Mouse (Mus musculus): ENCODE data around the gene Ctdspl. TPM values are rescaled to one million over a fixed set of nuclear protein-coding genes. Genes with fewer than 3 reads are reported as not detected.

Gene Ctdspl
- polyA plus RNA-seq, 1 experiment from 2014 or later, result 10.0 TPM

DNA sequence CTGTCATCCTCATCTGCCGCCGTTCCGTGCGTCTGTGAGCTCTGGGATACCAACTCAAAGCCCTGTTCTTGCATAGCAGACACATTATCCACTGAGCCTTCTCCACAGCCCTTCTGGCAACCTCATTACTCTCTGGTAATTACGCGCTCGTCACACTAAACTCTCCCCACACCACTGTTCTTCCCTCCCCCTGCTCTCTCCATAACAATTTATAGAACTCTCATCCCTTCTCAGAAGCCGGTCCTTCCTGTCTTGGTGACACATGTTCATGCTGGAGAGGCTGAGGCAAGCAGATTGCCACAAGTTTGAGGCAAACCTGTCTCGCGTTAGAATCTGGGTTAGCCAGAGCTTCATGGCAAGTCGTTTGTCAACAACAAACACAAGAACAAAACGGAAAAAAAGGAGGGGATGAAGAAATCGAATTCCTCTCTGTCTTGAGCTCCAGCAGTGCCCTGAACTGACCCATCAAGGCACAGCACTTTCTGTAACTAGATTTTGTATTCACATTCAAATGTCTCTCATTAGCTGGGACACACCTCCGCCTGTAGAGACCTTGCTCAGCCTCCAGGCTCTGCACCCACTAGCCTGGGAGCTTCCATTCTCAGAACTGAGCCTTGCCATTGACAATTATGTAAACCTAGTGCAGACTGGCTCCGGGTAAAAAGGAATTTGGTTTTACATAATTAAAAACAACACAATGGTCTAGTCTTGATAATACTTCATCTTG, 79.2 kb downstream of the Ctdspl start:
- Histone ChIP-seq H3K27me3 (ENCODE audit: control insufficient read depth, insufficient read depth, low read length) (no peaks in the 10 kb centered on the region), H3K4me2 (ENCODE audit: low read depth, low read length) (no peak overlapping the region), H3K4me1 (ENCODE audit: control insufficient read depth, insufficient read depth, low read length) (peaks cover 5% of the 10 kb centered on the region; the same call in 1 of the 2 replicates), H3K9me3 (replicated peaks; ENCODE audit: control insufficient read depth, low read length) (no peaks in the 10 kb centered on the region), H3K4me3 (ENCODE audit: low read depth, low read length) (no peak overlapping the region), H3K9ac (replicated peaks; ENCODE audit: low read length) (no peak overlapping the region), H3K36me3 (replicated peaks; ENCODE audit: control insufficient read depth, insufficient read depth, low read depth, low read length) (no peaks in the 10 kb centered on the region), H3K27ac (replicated peaks; ENCODE audit: low read depth, low read length) (no peak overlapping the region)
- ATAC-seq (replicated peaks; ENCODE audit: insufficient number of reproducible peaks, low FRiP score, low TSS enrichment, low read depth) (no peak), DNase-seq (ENCODE audit: low spot score) (no peak)
- 76% methylated on average over 15 of the region's 15 CpGs for WGBS

DNA sequence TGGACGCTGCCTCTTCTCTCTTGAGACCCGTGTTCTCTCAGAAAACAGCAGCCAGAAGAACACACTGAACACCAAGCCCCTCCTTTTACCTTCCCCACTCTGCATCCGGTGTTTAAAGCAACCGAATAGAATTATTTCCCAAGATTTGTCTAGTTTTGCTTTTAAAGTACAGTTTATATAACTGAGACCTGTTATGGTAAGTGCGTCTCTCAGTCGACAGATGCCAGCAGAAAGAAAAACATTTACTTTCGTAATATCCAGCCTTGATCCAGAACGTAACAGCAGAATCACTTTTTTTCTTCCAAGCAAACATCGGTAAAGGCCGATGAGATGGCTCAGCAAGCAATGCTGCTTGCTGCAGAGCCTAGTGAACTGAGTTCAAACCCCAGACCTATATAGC, 81.0 kb downstream of the Ctdspl start:
- DNase-seq (ENCODE audit: low spot score), result no peak
- no peaks in the 10 kb centered on the region for H3K36me3 ChIP-seq (replicated peaks; ENCODE audit: control insufficient read depth, insufficient read depth, low read depth, low read length)
- no peak for ATAC-seq (replicated peaks; ENCODE audit: insufficient number of reproducible peaks, low FRiP score, low TSS enrichment, low read depth)
- H3K27me3 ChIP-seq (ENCODE audit: control insufficient read depth, insufficient read depth, low read length), result no peaks in the 10 kb centered on the region
- H3K9me3 ChIP-seq (replicated peaks; ENCODE audit: control insufficient read depth, low read length), result no peaks in the 10 kb centered on the region
- H3K4me1 ChIP-seq (ENCODE audit: control insufficient read depth, insufficient read depth, low read length), result peaks cover 5% of the 10 kb centered on the region; the same call in 1 of the 2 replicates
- no peak overlapping the region for H3K4me2 ChIP-seq (ENCODE audit: low read depth, low read length)
- WGBS, result 80% methylated on average over 10 of the region's 10 CpGs
- H3K9ac ChIP-seq (replicated peaks; ENCODE audit: low read length), result no peak overlapping the region
- no peak overlapping the region for H3K27ac ChIP-seq (replicated peaks; ENCODE audit: low read depth, low read length)
- no peak overlapping the region for H3K4me3 ChIP-seq (ENCODE audit: low read depth, low read length)

DNA sequence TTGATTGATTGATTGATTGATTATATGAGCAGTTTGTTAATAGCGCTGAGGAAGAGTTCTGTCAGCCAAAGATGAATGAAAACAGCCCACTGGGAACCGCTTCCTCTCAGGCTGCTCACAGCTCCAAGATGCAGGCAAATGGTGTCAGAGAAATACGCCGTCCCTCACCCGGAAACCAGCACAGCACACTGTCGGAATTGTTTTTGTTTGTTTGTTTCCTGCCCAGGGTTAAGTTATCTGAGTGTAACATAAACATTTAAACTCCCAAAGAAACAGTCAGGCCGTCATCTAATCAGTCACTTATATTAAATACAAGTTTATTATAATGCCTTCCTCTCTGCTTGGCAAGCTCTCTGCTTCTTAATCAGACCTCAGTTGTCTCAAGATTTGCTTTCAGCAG, 82.6 kb downstream of the Ctdspl start:
- DNase-seq (ENCODE audit: low spot score) (no peak), ATAC-seq (replicated peaks; ENCODE audit: insufficient number of reproducible peaks, low FRiP score, low TSS enrichment, low read depth) (no peak)
- Histone ChIP-seq H3K9ac (replicated peaks; ENCODE audit: low read length) (no peak overlapping the region), H3K27ac (replicated peaks; ENCODE audit: low read depth, low read length) (no peak overlapping the region), H3K4me3 (ENCODE audit: low read depth, low read length) (no peak overlapping the region), H3K9me3 (replicated peaks; ENCODE audit: control insufficient read depth, low read length) (no peaks in the 10 kb centered on the region), H3K27me3 (ENCODE audit: control insufficient read depth, insufficient read depth, low read length) (no peaks in the 10 kb centered on the region), H3K4me1 (ENCODE audit: control insufficient read depth, insufficient read depth, low read length) (peaks cover 5% of the 10 kb centered on the region; the same call in 1 of the 2 replicates), H3K36me3 (replicated peaks; ENCODE audit: control insufficient read depth, insufficient read depth, low read depth, low read length) (no peaks in the 10 kb centered on the region), H3K4me2 (ENCODE audit: low read depth, low read length) (no peak overlapping the region)
- 79% methylated on average over 7 of the region's 7 CpGs for WGBS

DNA sequence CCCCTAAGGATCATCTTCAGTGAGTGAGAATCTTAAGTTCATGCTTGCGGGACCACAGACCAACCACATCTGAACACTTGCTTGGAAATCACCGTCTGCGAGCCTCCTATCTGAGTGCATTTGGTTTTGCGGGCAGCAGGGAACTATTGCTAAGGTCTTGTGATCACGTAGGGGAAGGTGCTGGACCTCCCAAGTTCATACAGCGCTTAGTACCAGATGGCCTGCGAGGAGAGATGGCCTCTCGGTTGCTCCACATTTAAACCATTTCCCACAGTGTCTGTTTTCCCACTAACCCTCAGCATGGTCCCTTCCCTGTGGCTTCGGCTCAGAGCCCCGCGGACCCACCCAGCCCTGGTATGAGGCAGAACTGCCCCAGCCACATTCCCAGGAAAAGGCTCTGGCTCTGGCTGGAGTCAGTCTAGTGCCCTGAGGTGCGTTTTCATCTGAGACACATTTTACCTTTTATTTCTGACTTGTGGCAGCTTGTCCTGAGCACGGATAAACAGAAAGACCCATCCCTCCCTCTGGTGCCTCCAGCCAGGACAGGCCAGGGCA, 84.0 kb downstream of the Ctdspl start:
- Histone ChIP-seq H3K4me1 (ENCODE audit: control insufficient read depth, insufficient read depth, low read length) (peaks cover 1% of the 10 kb centered on the region; the same call in 1 of the 2 replicates), H3K9me3 (replicated peaks; ENCODE audit: control insufficient read depth, low read length) (no peaks in the 10 kb centered on the region), H3K4me2 (ENCODE audit: low read depth, low read length) (no peak overlapping the region), H3K4me3 (ENCODE audit: low read depth, low read length) (no peak overlapping the region), H3K27ac (replicated peaks; ENCODE audit: low read depth, low read length) (no peak overlapping the region), H3K36me3 (replicated peaks; ENCODE audit: control insufficient read depth, insufficient read depth, low read depth, low read length) (no peaks in the 10 kb centered on the region; the same call in 1 of the 2 replicates), H3K9ac (replicated peaks; ENCODE audit: low read length) (no peak overlapping the region), H3K27me3 (ENCODE audit: control insufficient read depth, insufficient read depth, low read length) (no peaks in the 10 kb centered on the region)
- peak; percentile 46 for DNase-seq (ENCODE audit: low spot score)
- WGBS, result 76% methylated on average over 13 of the region's 13 CpGs
- 0 out of 2 replicates have a peak, but pooled peaks have one; percentile 50 for ATAC-seq (replicated peaks; ENCODE audit: insufficient number of reproducible peaks, low FRiP score, low TSS enrichment, low read depth)

DNA sequence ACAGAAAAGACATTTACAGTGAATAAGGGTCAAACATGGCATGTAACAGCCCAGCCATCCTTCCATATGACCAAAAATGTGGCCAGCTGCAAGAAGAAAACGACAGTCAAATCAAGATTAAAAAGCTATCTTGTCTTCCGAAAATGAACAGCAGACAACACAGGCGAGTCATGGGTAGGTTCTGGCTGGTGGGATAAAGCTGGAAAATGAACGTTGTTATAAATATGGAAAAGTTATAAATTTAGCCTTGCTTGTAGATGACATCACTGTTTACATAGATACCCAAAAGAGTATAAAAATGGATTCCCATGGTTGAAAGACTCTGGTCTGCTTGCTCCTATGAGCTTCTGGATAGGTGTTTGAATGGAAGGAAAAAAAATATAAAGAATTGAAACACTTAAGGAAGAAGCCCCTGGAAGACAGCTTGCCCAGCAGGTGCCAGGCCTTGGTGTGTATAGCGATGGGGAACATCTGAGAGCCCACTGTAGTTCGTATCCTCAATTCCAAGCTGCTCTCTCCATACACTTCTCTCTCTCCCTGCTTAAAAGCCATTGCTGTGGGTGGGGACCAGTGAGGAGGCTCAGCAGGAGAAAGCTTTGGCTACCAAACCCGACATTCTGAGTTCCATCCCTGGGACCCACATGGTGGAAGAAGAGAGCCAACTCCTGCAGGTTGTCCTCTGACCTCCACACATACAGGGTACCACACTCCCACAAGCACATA, 90.7 kb downstream of the Ctdspl start:
- 85% methylated on average over 7 of the region's 7 CpGs for WGBS
- Histone ChIP-seq H3K27ac (replicated peaks; ENCODE audit: low read depth, low read length) (no peak overlapping the region), H3K4me3 (ENCODE audit: low read depth, low read length) (no peak overlapping the region), H3K36me3 (replicated peaks; ENCODE audit: control insufficient read depth, insufficient read depth, low read depth, low read length) (no peaks in the 10 kb centered on the region; the same call in 1 of the 2 replicates), H3K27me3 (ENCODE audit: control insufficient read depth, insufficient read depth, low read length) (no peaks in the 10 kb centered on the region), H3K4me1 (ENCODE audit: control insufficient read depth, insufficient read depth, low read length) (no peaks in the 10 kb centered on the region), H3K9ac (replicated peaks; ENCODE audit: low read length) (no peak overlapping the region), H3K4me2 (ENCODE audit: low read depth, low read length) (no peak overlapping the region), H3K9me3 (replicated peaks; ENCODE audit: control insufficient read depth, low read length) (no peaks in the 10 kb centered on the region)
- DNase-seq (ENCODE audit: low spot score) (no peak), ATAC-seq (replicated peaks; ENCODE audit: insufficient number of reproducible peaks, low FRiP score, low TSS enrichment, low read depth) (no peak)

DNA sequence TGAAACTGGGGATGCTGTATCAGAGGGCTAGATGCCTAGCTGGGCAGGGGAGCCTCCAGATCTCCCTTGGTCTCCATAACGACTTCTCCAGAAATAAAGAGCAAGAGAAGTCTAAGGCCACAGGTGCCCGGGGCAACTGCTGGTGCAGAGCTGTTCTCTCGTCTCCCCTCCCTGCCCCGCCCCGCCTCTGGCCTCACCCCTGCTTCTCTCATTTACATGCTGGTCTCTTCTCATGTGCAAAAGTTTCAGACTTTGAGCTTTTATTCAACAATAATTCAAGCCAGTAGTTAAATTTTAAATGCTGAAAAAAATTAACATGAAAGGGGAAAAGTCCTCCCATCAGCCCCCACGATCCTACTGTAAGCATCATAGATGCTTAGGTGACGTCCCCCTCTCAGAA, 95.5 kb downstream of the Ctdspl start:
- no peaks in the 10 kb centered on the region for H3K27me3 ChIP-seq (ENCODE audit: control insufficient read depth, insufficient read depth, low read length)
- DNase-seq (ENCODE audit: low spot score) (no peak), ATAC-seq (replicated peaks; ENCODE audit: insufficient number of reproducible peaks, low FRiP score, low TSS enrichment, low read depth) (no peak)
- H3K4me3 ChIP-seq (ENCODE audit: low read depth, low read length), result no peak overlapping the region
- no peaks in the 10 kb centered on the region for H3K36me3 ChIP-seq (replicated peaks; ENCODE audit: control insufficient read depth, insufficient read depth, low read depth, low read length)
- no peak overlapping the region for H3K27ac ChIP-seq (replicated peaks; ENCODE audit: low read depth, low read length)
- H3K9ac ChIP-seq (replicated peaks; ENCODE audit: low read length), result no peak overlapping the region
- 64% methylated on average over 7 of the region's 7 CpGs for WGBS
- H3K4me2 ChIP-seq (ENCODE audit: low read depth, low read length), result no peak overlapping the region
- no peaks in the 10 kb centered on the region for H3K4me1 ChIP-seq (ENCODE audit: control insufficient read depth, insufficient read depth, low read length)
- no peaks in the 10 kb centered on the region for H3K9me3 ChIP-seq (replicated peaks; ENCODE audit: control insufficient read depth, low read length)

DNA sequence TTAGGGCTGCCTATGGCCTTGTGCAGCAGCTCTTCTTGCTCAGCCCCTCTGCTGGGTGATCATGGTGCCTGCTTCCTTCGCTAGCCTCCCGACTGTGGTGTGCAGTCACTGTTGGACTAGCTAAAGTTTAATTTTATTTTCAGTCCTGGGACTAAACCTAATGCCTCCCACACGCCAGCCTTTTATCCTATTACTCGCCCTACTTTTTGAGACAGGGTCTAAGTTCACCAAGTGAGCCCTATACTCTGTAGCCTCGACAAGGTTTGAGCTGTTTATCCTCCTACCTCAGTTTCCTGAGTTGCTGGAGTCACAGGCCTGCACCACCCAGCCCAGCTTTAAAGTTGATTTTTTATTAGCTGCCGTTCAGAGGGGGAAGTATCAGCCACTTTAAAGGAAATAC, 99.0 kb downstream of the Ctdspl start:
- Histone ChIP-seq H3K36me3 (replicated peaks; ENCODE audit: control insufficient read depth, insufficient read depth, low read depth, low read length) (no peaks in the 10 kb centered on the region), H3K27ac (replicated peaks; ENCODE audit: low read depth, low read length) (no peak overlapping the region), H3K9me3 (replicated peaks; ENCODE audit: control insufficient read depth, low read length) (no peaks in the 10 kb centered on the region), H3K4me2 (ENCODE audit: low read depth, low read length) (no peak overlapping the region), H3K9ac (replicated peaks; ENCODE audit: low read length) (no peak overlapping the region), H3K27me3 (ENCODE audit: control insufficient read depth, insufficient read depth, low read length) (no peaks in the 10 kb centered on the region), H3K4me3 (ENCODE audit: low read depth, low read length) (no peak overlapping the region), H3K4me1 (ENCODE audit: control insufficient read depth, insufficient read depth, low read length) (no peaks in the 10 kb centered on the region)
- ATAC-seq (replicated peaks; ENCODE audit: insufficient number of reproducible peaks, low FRiP score, low TSS enrichment, low read depth) (no peak), DNase-seq (ENCODE audit: low spot score) (no peak)
- 75% methylated on average over 6 of the region's 6 CpGs for WGBS

DNA sequence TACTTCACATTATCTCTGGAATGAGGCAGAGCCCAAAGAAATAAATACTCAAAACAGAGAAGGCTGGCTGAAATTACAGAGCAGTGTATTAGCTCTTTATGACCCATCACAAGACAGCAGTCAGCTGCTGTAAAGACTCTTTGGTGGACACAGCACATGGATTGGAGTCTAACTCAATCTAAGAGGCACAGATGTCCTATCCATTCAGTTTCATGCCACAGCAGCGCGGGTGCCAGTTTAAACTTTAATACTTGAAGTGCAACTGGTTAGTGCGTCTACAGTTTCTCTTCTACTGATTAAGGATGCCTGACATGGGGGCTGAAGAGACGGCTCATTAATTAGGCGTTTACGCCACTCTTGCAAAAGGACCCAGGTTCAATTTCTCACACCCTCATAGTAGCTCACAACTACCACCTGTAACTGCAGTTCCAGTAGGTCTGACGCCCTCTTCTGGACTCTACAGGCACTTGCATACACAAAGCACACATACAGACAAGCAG, 99.6 kb downstream of the Ctdspl start:
- Histone ChIP-seq H3K4me1 (ENCODE audit: control insufficient read depth, insufficient read depth, low read length) (no peaks in the 10 kb centered on the region), H3K9me3 (replicated peaks; ENCODE audit: control insufficient read depth, low read length) (no peaks in the 10 kb centered on the region), H3K4me3 (ENCODE audit: low read depth, low read length) (no peak overlapping the region), H3K27me3 (ENCODE audit: control insufficient read depth, insufficient read depth, low read length) (no peaks in the 10 kb centered on the region), H3K27ac (replicated peaks; ENCODE audit: low read depth, low read length) (no peak overlapping the region), H3K4me2 (ENCODE audit: low read depth, low read length) (no peak overlapping the region), H3K9ac (replicated peaks; ENCODE audit: low read length) (no peak overlapping the region), H3K36me3 (replicated peaks; ENCODE audit: control insufficient read depth, insufficient read depth, low read depth, low read length) (no peaks in the 10 kb centered on the region)
- 88% methylated on average over 7 of the region's 7 CpGs for WGBS
- ATAC-seq (replicated peaks; ENCODE audit: insufficient number of reproducible peaks, low FRiP score, low TSS enrichment, low read depth) (no peak), DNase-seq (ENCODE audit: low spot score) (no peak)
